ENCODE assay signal across 8 mouse cellular contexts in the genomic region with DNA sequence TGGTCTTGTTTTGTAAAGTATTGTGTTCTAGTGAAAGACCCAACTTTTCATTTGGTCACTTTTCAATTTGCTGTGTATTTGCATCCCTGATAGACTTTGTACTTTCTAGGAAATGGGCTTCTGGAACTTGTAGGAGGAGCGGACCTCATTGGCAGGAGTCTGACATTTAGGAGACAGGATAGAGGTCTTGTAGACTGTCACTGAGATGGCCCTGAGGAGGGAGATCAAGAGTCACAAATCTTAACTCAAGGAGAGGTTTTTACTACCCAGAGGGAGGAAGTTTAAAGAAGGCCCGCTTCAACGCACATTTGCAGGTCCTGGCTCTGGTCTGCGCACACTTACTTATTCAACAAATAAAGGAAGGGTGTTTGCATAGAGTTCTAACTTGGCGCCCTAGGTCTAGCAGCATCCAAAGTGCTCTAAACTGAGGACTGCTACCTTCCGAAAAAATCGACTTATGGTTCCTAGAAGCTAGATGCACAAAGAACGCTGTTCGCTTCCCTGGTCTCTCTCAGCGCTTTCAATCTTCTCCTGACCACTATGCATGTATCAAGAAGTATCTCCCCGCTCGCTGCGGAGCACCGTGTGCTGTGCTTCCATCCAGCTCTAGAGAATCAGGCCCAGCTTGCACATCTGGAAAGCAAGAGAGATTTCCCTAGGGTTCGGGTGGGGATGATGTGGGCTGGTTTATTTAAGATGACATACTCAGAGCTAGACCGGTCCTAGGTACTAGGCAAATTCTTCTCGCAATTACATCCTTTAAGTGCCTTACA. TPM values are rescaled to one million over a fixed set of nuclear protein-coding genes. Genes with fewer than 3 reads are reported as not detected.
DNase-seq lines count a peak whose midpoint lies in the region; ATAC-seq lines count a peak whose summit lies in the region.

No protein-coding gene starts in this region.

- H3K27ac ChIP-seq in heart, embryonic 10.5 days = no peak overlapping the region
- no peak overlapping the region for H3K27ac ChIP-seq in neural tube, embryonic 14.5 days (ENCODE audit: low read depth, low read length)

- peak overlapping the region; percentile 80 for H3K4me3 ChIP-seq in heart, embryonic 10.5 days
- peak overlapping the region; percentile 91 for H3K4me3 ChIP-seq in neural tube, embryonic 14.5 days (ENCODE audit: low read depth, low read length)

- peaks cover 28% of the 10 kb centered on the region for H3K4me1 ChIP-seq in heart, embryonic 10.5 days
- 0 out of 2 replicates have a peak, but pooled peaks cover 14% of the 10 kb centered on the region for H3K4me1 ChIP-seq in neural tube, embryonic 14.5 days (ENCODE audit: control insufficient read depth, insufficient read depth, low read length)

- no peaks in the 10 kb centered on the region for H3K9me3 ChIP-seq in heart, embryonic 10.5 days
- H3K9me3 ChIP-seq in neural tube, embryonic 14.5 days (ENCODE audit: control insufficient read depth, low read length) = no peaks in the 10 kb centered on the region

- WGBS in heart, embryonic 10.5 days = 11% methylated on average over 17 of the region's 17 CpGs
- 9% methylated on average over 17 of the region's 17 CpGs for WGBS in neural tube, embryonic 14.5 days

- H3K9ac ChIP-seq in neural tube, embryonic 14.5 days (replicated peaks; ENCODE audit: low read depth, low read length) = peak overlapping the region; percentile 88; the same call in 1 of the 2 replicates

- peaks cover 4% of the 10 kb centered on the region for H3K36me3 ChIP-seq in heart, embryonic 10.5 days
- H3K36me3 ChIP-seq in neural tube, embryonic 14.5 days (ENCODE audit: control insufficient read depth, insufficient read depth, low read length) = no peaks in the 10 kb centered on the region

- ATAC-seq in neural tube, embryonic 14.5 days (ENCODE audit: low read depth) = no peak
- ATAC-seq in monocyte, adult 5-6 weeks (replicated peaks; ENCODE audit: insufficient number of reproducible peaks, low FRiP score, low TSS enrichment, poor library complexity, severe bottlenecking) = no peak

- peak; percentile 45 for DNase-seq in kidney, adult 11 months
- no peak for DNase-seq in kidney, postnatal 10 days
- DNase-seq in ZHBTc4 (ENCODE audit: low read depth, low spot score) = peak; percentile 16
- DNase-seq in heart, embryonic 10.5 days (ENCODE audit: low spot score) = no peak
- peak; percentile 38 to 49 for DNase-seq in kidney, postnatal 36 days
- DNase-seq in gastrocnemius, postnatal 14 days = no peak

- intact Hi-C loops in gastrocnemius, postnatal 14 days (cut with DNase I; ENCODE audit: low total_unique reads) = no loop called here

- peak overlapping the region; percentile 93 for H3K4me2 ChIP-seq in neural tube, embryonic 14.5 days (ENCODE audit: low read depth, low read length)

- peaks cover 10% of the 10 kb centered on the region; the same call in 1 of the 2 replicates for H3K27me3 ChIP-seq in heart, embryonic 10.5 days (ENCODE audit: insufficient read depth, poor library complexity, severe bottlenecking)
- no peaks in the 10 kb centered on the region for H3K27me3 ChIP-seq in neural tube, embryonic 14.5 days (ENCODE audit: control insufficient read depth, insufficient read depth, low read length)

RNA-seq across cellular contexts. Expression of gene Ptpra, which starts 0.9 kb away (rescaled TPM):
- 73.3 and 85.5 TPM in 2 replicates for polyA plus RNA-seq in heart, embryonic 10.5 days (2016; fragmentation: Nextera tagmentation; extraction: Ambion mirVana)
- polyA plus RNA-seq in neural tube, embryonic 14.5 days (2014; fragmentation: Nextera tagmentation; extraction: Ambion mirVana) = 164 and 165 TPM in 2 replicates
- 103 to 177 TPM (median 151 TPM) in 3 replicates for total RNA-seq in monocyte, adult 5-6 weeks (2017)
- 10 to 100 TPM; 28.6 to 33.0 TPM for total RNA-seq in gastrocnemius, postnatal 14 days (2021)

RNA-seq across cellular contexts. Expression of gene Pced1a, which starts 24.7 kb away (rescaled TPM):
- 8.2 and 13.6 TPM in 2 replicates for polyA plus RNA-seq in heart, embryonic 10.5 days (2016; fragmentation: Nextera tagmentation; extraction: Ambion mirVana)
- polyA plus RNA-seq in neural tube, embryonic 14.5 days (2014; fragmentation: Nextera tagmentation; extraction: Ambion mirVana) = 10.8 and 11.5 TPM in 2 replicates
- total RNA-seq in monocyte, adult 5-6 weeks (2017) = 20.8 to 40.3 TPM (median 22.5 TPM) in 3 replicates
- total RNA-seq in gastrocnemius, postnatal 14 days (2021) = 1 to 10 TPM; 3.2 to 4.5 TPM

RNA-seq across cellular contexts. Expression of gene Vps16, which starts 25.1 kb away (rescaled TPM):
- 84.5 and 91.1 TPM in 2 replicates for polyA plus RNA-seq in heart, embryonic 10.5 days (2016; fragmentation: Nextera tagmentation; extraction: Ambion mirVana)
- polyA plus RNA-seq in neural tube, embryonic 14.5 days (2014; fragmentation: Nextera tagmentation; extraction: Ambion mirVana) = 76.4 and 81.7 TPM in 2 replicates
- 199 to 267 TPM (median 223 TPM) in 3 replicates for total RNA-seq in monocyte, adult 5-6 weeks (2017)
- total RNA-seq in gastrocnemius, postnatal 14 days (2021) = 10 to 100 TPM; 17.2 to 17.3 TPM

RNA-seq across cellular contexts. Expression of gene Tmem239, which starts 42.9 kb away (rescaled TPM):
- polyA plus RNA-seq in heart, embryonic 10.5 days (2016; fragmentation: Nextera tagmentation; extraction: Ambion mirVana) = not detected in 2 replicates
- not detected in 2 replicates for polyA plus RNA-seq in neural tube, embryonic 14.5 days (2014; fragmentation: Nextera tagmentation; extraction: Ambion mirVana)
- total RNA-seq in monocyte, adult 5-6 weeks (2017) = not detected in 3 replicates
- not detected for total RNA-seq in gastrocnemius, postnatal 14 days (2021)

RNA-seq across cellular contexts. Expression of gene 1700020A23Rik, which starts 44.1 kb away (rescaled TPM):
- 0.28 TPM in 1 of 2 replicates, not detected in the other for polyA plus RNA-seq in heart, embryonic 10.5 days (2016; fragmentation: Nextera tagmentation; extraction: Ambion mirVana)
- polyA plus RNA-seq in neural tube, embryonic 14.5 days (2014; fragmentation: Nextera tagmentation; extraction: Ambion mirVana) = 0.91 TPM in 1 of 2 replicates, not detected in the other
- not detected in 3 replicates for total RNA-seq in monocyte, adult 5-6 weeks (2017)
- total RNA-seq in gastrocnemius, postnatal 14 days (2021) = not detected

Comparison
In these comparisons a context has a peak if more than half of its experiments do, and no peak if none do; other contexts are left out.
1. DNase-seq: peak in kidney, adult 11 months (single experiment), ZHBTc4 (single experiment) and kidney, postnatal 36 days (2 of 2); none in kidney, postnatal 10 days (single experiment), heart, embryonic 10.5 days (single experiment) and gastrocnemius, postnatal 14 days (single experiment).
2. RNA of gene Vps16, which starts 25.1 kb away (total RNA-seq): 199 to 267 TPM in monocyte, adult 5-6 weeks; 17.2 to 17.3 TPM in gastrocnemius, postnatal 14 days; every median in the first group is over 10 times any median in the second.